Mouse (Mus musculus) lung, postnatal 0 days (tissue): ENCODE measurements at regions not wholly inside any gene's neighbourhood (a gene's known extent, or its start where the extent isn't known, plus 50 kb on each side); places are given as distances from the start of the nearest gene placed in this dataset.

Experiments used
- CTCF ChIP-seq: IDR thresholded peaks from 2 replicates; pipeline ENCODE4 v1.5.1; 2016; ENCODE audit warnings: antibody characterized with exemption, mild to moderate bottlenecking
- EP300 ChIP-seq: IDR thresholded peaks from 2 replicates; pipeline ENCODE4 v1.6.1; 2016; ENCODE audit warnings: antibody characterized with exemption, mild to moderate bottlenecking, control low read depth

DNA sequence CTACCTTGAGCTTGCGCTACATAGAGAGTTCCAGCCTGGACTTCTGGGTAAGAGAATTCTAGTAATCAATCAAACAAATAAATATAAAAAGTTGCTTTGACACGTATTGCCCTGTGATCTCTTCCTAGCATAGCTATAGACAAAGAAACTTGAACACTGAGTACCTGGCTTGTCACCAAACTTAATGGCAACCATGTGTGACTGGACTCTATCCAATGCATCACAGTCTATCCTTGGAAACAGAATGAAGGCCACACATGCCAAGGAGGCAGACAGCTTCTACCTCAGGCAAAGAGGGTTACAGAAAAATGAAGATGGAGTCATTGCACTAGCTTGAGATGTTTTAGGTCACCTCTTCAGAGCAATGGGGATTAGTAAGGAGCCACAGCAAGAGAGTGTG is 194.5 kb upstream of the Gas1 start:
- TF ChIP-seq CTCF, result no peak
- TF ChIP-seq EP300, result no peak
